Mouse (Mus musculus) heart, postnatal 10 days (tissue): ENCODE results near the gene Zfp654. TPM values are rescaled to one million over a fixed set of nuclear protein-coding genes. Genes with fewer than 3 reads are reported as not detected.
"Not testable (repeated sequence)": the region's sequence is repeated elsewhere in the genome, so short reads cannot be mapped to it uniquely, and the experiment has no call there.

ENCODE experiments used
- DNase-seq, 2 experiments: peaks; one replicate each; pipeline ENCODE4 v3.0.0; 2021
- intact Hi-C: fragments of 180-260 bp; cut with DNase I; formaldehyde crosslinking; loops from one replicate; pipeline ENCODE4 v1.15.1; 2025
- total RNA-seq, 2 experiments: library from RNA; stranded (reverse); gene quantifications; 2 replicates each; pipeline ENCODE4 v1.2.3; 2021

The Zfp654 gene
- total RNA-seq, 2 experiments from 2014 or later = 9.9 to 10.2 TPM

- intact Hi-C loops, DNase-seq: not testable (repeated sequence)
These were observed 14.4 kb upstream of the Zfp654 start for GRCm38 (mm10) chr16:64865841-64866240.

GRCm38 (mm10) chr16:64856946-64857345 is 5.5 kb upstream of the Zfp654 start:
- intact Hi-C loops = no loop called here
- no peak for DNase-seq

- DNase-seq = no peak
- intact Hi-C loops = loop anchor here (2.0 to 5.0 kb wide), 3 partner anchors 20 to 2001 kb away; partner anchors contain the start of genes 4930453N24Rik and Pros1
These were observed 1.4 kb upstream of the Zfp654 start for GRCm38 (mm10) chr16:64852891-64853290.

GRCm38 (mm10) chr16:64852441-64852871 is 1.0 kb upstream of the Zfp654 start:
- peak; percentile 59 to 62 for DNase-seq
- intact Hi-C loops = loop anchor here (2.0 to 5.0 kb wide), 3 partner anchors 20 to 2000 kb away; partner anchors contain the start of genes 4930453N24Rik and Pros1

- DNase-seq = no peak
- intact Hi-C loops = loop anchor here (5.0 kb wide), 1 partner anchor 1999 kb away; the partner anchor contains the start of gene Pros1
These were observed 328 bp downstream of the Zfp654 start for GRCm38 (mm10) chr16:64851085-64851562.

- intact Hi-C loops = loop anchor here (5.0 kb wide), 1 partner anchor 1998 kb away; the partner anchor contains the start of gene Pros1
- DNase-seq = peak; percentile 45 to 60
These were observed 966 bp downstream of the Zfp654 start for GRCm38 (mm10) chr16:64850287-64851084.

GRCm38 (mm10) chr16:64845947-64846346 is 5.5 kb downstream of the Zfp654 start:
- intact Hi-C loops = no loop called here

GRCm38 (mm10) chr16:64842374-64842729 is 9.1 kb downstream of the Zfp654 start:
- DNase-seq = no peak
- intact Hi-C loops = no loop called here

More at GRCm38 (mm10) chr16:64845947-64846346, 5.5 kb downstream of the Zfp654 start:
- DNase-seq = no peak

- no peak for DNase-seq
- intact Hi-C loops = no loop called here
These were observed 9.7 kb downstream of the Zfp654 start for GRCm38 (mm10) chr16:64841481-64842373.

GRCm38 (mm10) chr16:64836709-64837108 is 14.7 kb downstream of the Zfp654 start:
- no peak for DNase-seq
- intact Hi-C loops = no loop called here

- intact Hi-C loops = no loop called here
- DNase-seq = no peak
These were observed 15.4 kb downstream of the Zfp654 start for GRCm38 (mm10) chr16:64835996-64836545.

GRCm38 (mm10) chr16:64830291-64830690 is 21.2 kb downstream of the Zfp654 start:
- intact Hi-C loops = no loop called here
- no peak for DNase-seq

- intact Hi-C loops = no loop called here
- no peak for DNase-seq
These were observed 27.0 kb downstream of the Zfp654 start for GRCm38 (mm10) chr16:64824474-64824873.

GRCm38 (mm10) chr16:64823890-64824289 is 27.6 kb downstream of the Zfp654 start:
- intact Hi-C loops = no loop called here
- no peak for DNase-seq

- intact Hi-C loops = no loop called here
- DNase-seq = no peak
These were observed 34.2 kb downstream of the Zfp654 start for GRCm38 (mm10) chr16:64817094-64817765.

- intact Hi-C loops = no loop called here
- DNase-seq = no peak
These were observed 48.4 kb downstream of the Zfp654 start for GRCm38 (mm10) chr16:64803041-64803440.

- no peak for DNase-seq
- intact Hi-C loops = no loop called here
These were observed 49.8 kb downstream of the Zfp654 start for GRCm38 (mm10) chr16:64801638-64802037.

GRCm38 (mm10) chr16:64800393-64800792 is 51.1 kb downstream of the Zfp654 start:
- DNase-seq = no peak
- intact Hi-C loops = no loop called here

- intact Hi-C loops = no loop called here
- DNase-seq = no peak
These were observed 56.6 kb downstream of the Zfp654 start for GRCm38 (mm10) chr16:64794802-64795201.

- intact Hi-C loops = no loop called here
- no peak for DNase-seq
These were observed 61.7 kb downstream of the Zfp654 start for GRCm38 (mm10) chr16:64789706-64790105.
